Mouse (Mus musculus) heart, adult 18-20 months (tissue): ENCODE measurements at regions not wholly inside any gene's neighbourhood (a gene's known extent, or its start where the extent isn't known, plus 50 kb on each side); places are given as distances from the start of the nearest gene placed in this dataset.

Source experiments
- DNase-seq, 2 experiments: peaks; one replicate each; pipeline ENCODE4 v3.0.0; 2021 to 2022; ENCODE audit warnings: mixed read lengths in 1 of 2

- DNase-seq, result peak in 1 of 2 experiments; percentile 15
Observed at GRCm38 (mm10) chr1:92340644-92341043, 133.0 kb downstream of the Ndufa10 start.

GRCm38 (mm10) chr1:92338589-92338988 lies 135.1 kb downstream of the Ndufa10 start:
- DNase-seq, result no peak

DNA sequence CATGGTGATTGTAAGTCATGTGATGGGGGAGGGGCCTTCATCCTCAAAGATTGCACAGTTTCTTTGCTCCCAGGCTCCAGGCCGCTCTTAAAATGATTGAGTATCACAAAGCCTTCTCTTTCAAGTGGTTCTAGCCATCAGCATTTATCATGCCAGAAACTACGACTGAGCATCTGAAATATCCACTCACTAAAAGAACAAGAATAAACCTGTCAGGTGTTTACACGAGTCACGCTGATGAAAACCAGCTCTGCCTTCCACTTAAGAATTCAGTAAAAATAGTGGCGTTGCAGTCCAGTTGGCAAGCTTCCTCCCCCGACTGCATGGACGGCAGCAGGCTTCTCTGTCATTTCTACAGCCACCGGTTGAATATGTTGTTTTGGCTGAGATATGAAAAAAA lies 136.2 kb downstream of the Ndufa10 start:
- peak; percentile 60 to 73 for DNase-seq

GRCm38 (mm10) chr1:92332248-92332584 lies 136.7 kb upstream of the Hdac4 start:
- no peak for DNase-seq

DNA sequence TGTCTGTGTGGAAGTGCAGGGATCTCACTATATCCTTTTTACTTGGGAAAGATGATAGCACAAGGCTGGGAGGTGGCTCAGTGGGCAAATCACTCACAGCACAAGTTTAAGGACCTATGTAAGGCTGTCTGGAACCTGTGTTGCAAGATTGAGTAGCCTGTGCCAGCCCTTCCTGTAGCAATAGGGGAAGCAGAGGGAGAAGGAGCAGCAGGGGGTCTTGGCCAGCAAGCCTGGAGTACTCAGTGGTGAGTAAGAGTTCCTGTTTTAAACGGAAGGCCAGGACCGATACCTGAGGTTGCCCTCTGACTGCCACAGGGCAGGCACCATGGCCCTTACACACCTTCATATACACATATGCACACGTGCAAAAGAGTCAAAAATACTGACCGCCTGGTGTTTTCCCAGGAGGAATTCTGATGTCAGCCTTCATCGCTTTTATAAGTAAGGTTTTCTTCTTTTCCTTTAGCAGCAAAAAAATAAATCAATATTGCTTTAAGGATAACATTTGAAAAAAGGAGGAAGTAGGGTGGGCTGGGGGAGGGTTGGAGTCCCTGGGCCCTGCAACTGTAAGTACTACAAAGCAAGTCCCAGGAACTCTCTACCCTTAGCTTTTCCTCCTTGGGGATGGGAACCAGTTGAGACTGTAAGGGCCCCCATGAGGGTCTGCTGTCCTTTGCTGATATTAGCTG lies 136.2 kb upstream of the Hdac4 start:
- DNase-seq, result no peak

GRCm38 (mm10) chr1:92330181-92330580 lies 134.7 kb upstream of the Hdac4 start:
- DNase-seq, result no peak

GRCm38 (mm10) chr1:92329491-92329890 lies 134.0 kb upstream of the Hdac4 start:
- no peak for DNase-seq

- no peak for DNase-seq
Observed at GRCm38 (mm10) chr1:92327141-92327540, 131.6 kb upstream of the Hdac4 start.

- DNase-seq, result no peak
Observed at GRCm38 (mm10) chr1:92325281-92325680, 129.8 kb upstream of the Hdac4 start.

DNA sequence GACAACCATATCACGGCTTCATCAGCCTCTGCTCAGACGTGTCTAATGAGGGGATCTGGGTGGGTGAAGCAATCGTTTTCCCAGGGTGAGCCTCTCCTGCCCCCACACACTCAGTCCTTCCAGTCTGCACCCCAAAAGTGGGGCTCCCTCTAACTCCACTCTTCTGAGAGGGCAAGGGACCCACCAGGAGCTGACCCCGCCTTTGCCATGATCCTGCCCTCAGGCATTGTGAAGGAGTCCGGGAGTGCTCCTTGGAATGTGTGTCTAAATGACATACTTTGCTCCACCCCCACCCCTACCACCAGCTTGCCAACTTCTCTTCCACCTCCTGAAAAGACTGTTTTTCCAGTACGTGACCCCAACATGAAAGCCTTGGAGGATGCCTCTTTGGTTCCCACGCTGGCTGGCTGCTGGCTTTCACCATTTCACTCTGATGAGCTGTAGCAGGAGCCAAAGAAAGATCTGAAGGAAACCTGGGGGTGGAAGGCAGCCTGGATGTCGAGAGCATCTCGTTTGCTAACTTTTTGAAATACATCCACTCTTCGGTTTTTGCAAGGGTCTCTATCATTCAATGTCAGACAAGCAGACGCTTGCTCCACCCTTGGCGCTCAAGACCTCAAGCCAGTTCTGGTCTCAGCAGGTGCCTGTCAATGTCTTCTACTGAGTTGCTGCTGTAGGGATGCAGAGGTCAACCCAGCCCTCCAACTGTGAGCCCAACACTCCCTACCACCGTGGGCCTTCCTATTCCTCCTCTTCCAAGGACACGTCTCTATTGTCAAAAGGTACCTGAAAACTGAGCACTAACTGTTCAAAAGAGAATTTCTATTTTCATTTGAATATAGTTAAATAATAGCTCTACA lies 128.8 kb upstream of the Hdac4 start:
- DNase-seq, result no peak

DNA sequence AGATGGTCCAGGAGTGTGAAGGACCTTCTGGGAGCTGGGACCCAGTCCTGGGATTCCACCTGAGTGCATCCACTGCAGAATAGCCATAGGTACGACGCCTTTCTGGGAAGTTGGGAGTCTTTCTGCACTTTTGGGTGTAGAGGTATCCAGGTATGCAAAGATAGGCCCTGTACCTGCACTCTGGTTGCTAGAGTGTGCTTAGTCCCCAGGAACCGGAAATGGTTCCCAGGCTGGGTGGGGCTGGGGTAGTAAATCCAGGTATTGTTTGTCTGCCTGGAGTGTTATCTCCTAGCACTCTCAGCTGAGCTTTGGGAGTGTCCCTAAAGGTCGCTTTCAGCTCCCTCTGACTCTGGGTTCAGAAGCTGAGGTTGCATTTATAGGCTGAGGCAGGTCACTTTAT lies 121.6 kb upstream of the Hdac4 start:
- no peak for DNase-seq

DNA sequence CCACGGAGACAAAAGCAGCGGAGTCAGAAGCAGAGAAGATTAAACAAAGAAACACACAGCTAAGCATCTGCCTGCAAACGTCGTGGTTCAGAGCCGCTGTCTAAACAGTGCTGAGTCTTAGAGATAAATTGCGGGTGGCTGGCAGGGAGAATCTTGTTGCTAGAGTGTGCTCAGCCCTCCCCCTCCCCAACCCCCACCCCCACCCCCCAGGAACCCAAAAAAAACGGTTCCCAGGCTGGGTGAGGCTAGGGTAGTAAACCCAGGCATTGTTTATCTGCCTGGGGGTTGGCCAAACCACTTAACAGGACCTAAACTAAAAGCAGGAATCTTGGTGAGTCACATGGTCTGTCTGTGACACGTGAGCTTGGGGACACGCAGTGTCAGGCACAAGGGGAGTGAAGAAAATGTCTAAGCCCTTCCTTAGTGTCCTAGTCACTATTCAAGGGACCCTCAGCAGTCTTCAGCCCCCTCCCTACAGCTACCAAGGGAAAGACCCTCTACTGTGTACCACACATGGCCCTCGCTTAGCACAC lies 120.8 kb upstream of the Hdac4 start:
- peak; percentile 11 to 20 for DNase-seq

DNA sequence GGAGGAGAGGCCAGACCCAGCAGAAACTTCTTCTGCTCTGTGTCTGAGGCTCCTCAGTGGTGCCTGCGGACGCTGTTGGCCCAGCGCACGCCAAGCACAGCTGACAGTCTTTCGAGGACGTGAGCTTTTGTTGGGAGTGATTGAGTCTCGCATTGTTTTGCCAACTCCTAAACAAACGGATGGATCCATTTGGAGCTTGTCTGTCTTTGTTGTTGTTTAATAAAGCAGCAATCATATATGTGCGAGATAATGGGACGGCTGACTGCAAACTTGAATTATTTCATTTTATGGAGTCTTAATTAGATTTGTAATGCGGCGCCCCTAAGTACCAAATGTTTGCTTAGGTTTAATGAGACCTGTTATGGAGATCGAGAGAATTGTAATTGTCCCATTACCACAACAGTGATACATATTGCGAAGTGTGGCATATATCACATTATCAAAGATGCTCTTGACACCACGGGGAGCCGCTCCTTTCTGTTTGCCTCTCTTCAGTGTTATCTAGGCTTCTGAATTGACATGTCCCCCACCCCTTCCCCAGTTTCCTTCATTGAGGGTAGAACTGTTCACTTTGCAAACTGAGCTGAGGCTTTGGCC lies 117.6 kb upstream of the Hdac4 start:
- DNase-seq, result no peak

DNA sequence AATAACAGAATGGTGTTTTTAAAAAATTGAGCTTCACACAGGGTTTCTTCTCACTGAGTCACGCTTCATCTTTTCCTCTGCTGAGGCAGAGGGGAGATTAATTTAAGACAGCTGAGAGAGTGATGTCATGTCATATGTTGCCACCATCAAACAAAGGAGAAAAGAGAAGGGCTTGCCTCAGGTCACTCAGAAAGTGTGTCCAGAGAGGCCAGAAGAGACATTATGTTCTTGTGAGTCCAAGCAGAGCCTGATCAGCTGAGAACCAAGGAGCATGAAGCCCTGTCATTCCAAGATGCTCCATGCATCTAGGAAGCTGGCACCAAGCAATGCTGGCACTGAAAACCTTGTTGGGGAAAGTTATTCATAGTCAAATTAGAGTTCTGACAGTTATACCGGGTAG lies 114.4 kb upstream of the Hdac4 start:
- DNase-seq, result no peak

GRCm38 (mm10) chr1:92309381-92309780 lies 113.9 kb upstream of the Hdac4 start:
- peak; percentile 27 to 34 for DNase-seq

- no peak for DNase-seq
Observed at GRCm38 (mm10) chr1:92308537-92308936, 113.0 kb upstream of the Hdac4 start.

- DNase-seq, result no peak
Observed at GRCm38 (mm10) chr1:92306042-92306441, 110.5 kb upstream of the Hdac4 start.

- no peak for DNase-seq
Observed at GRCm38 (mm10) chr1:92299041-92299440, 103.5 kb upstream of the Hdac4 start.

- DNase-seq, result no peak
Observed at GRCm38 (mm10) chr1:92292681-92293380, 97.3 kb upstream of the Hdac4 start.

DNA sequence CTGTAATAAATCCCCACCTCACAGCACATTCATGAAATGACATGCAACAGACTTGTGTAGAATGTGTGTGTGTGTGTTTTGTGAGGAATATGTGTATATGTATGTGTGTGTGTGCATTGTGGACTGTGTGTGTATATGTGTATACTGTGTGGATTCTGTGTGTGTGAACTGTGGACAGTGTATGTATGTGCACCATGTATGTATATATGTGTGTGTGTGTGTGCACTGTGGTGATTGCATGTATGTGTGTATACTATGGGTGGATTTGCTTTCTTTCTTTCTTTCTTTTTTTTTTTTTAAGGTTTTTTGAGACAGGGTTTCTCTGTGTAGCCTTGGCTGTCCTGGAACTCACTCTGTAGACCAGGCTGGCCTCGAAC lies 91.5 kb upstream of the Hdac4 start:
- DNase-seq, result no peak

- no peak for DNase-seq
Observed at GRCm38 (mm10) chr1:92286013-92286965, 90.8 kb upstream of the Hdac4 start.
